Mouse (Mus musculus) E14TG2a.4 (cell line): ENCODE results near the gene B230217C12Rik.

Source experiments
- CTCF ChIP-seq: conservative IDR thresholded peaks from 2 replicates; pipeline ENCODE4 v1.5.1; 2014; ENCODE audit warnings: low read length
- NANOG ChIP-seq: IDR thresholded peaks from 2 replicates; pipeline ENCODE4 v1.6.1; 2014; ENCODE audit warnings: borderline replicate concordance, low read length, mixed read lengths

DNA sequence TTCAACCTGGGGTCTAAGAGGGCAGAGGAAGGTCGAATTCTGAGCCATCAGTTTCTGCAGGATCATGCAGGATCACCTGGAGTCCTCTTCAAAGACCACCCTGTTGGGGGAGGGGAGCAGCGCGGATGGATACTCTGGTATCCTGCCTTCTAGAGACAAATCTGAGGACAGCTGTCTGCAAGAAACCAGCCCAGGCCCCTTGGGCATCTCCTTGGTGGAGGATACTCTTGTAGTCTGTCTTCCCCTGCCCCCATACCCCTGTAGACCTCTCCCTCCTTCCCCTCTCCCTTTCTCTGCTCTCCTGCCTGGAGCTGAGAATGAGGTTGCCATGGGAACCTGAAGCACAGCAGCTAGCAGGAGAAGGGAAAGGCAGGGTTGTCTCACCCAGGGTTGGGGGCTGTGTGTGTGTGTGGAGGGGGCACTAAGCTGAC is 28.1 kb upstream of the B230217C12Rik start:
- TF ChIP-seq CTCF = no peak
- TF ChIP-seq NANOG = no peak
